Mouse (Mus musculus): ENCODE measurements around the gene Znrf3.

DNA sequence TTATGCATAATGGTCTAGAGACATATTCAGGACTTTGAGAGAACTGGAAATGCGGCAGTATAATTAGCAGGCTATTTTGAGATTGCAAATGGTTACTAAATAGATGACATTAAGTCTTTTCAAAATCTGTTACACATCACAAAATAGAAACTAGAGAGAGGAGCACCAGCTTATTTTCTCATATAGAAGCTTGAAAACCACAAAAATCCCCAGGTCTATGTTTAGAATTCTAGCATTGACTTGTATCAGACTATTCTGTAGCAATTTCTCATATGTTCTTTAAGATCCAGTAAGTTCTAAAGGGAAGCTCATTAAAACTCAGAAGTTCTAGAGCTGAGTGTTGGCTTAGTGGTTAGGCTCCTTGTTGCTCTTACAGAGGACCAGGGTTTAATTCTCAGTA is 104.9 kb downstream of the Znrf3 start:
- TF ChIP-seq CTCF (IDR thresholded peaks at IDR 0.05; ENCODE audit: insufficient read depth, low read depth, low read length), result no peak
- TF ChIP-seq POLR2A (IDR thresholded peaks at IDR 0.05; ENCODE audit: insufficient read depth, low read depth, low read length), result no peak
